Mouse (Mus musculus): ENCODE results near the gene Zfp180. TPM values are rescaled to one million over a fixed set of nuclear protein-coding genes. Genes with fewer than 3 reads are reported as not detected.

Gene Zfp180
- polyA plus RNA-seq, 1 experiment = 27.0 TPM

GRCm38 (mm10) chr7:24104403-24104802 lies 22.7 kb downstream of the Zfp180 start:
- Histone ChIP-seq H3K4me1 (replicated peaks; ENCODE audit: control insufficient read depth, insufficient read depth, low read length) (no peaks in the 10 kb centered on the region), H3K27ac (ENCODE audit: control insufficient read depth, insufficient read depth, low read length) (no peak overlapping the region), H3K4me3 (ENCODE audit: control insufficient read depth, insufficient read depth, low read length) (no peak overlapping the region), H3K27me3 (ENCODE audit: control insufficient read depth, insufficient read depth, low read length) (no peaks in the 10 kb centered on the region), H3K36me3 (ENCODE audit: control insufficient read depth, insufficient read depth, low read length) (peaks cover 72% of the 10 kb centered on the region)
- WGBS = 97% methylated on average over 9 of the region's 9 CpGs
- DNase-seq = no peak
- TF ChIP-seq CTCF (IDR thresholded peaks at IDR 0.05; ENCODE audit: borderline replicate concordance, control insufficient read depth, extremely low read depth, insufficient read depth, low read length, poor library complexity) (no peak), POLR2A (IDR thresholded peaks at IDR 0.05; ENCODE audit: control insufficient read depth, extremely low read depth, insufficient read depth, low read length, poor library complexity) (no peak)

GRCm38 (mm10) chr7:24105144-24105703 lies 23.5 kb downstream of the Zfp180 start:
- peaks cover 66% of the 10 kb centered on the region for H3K36me3 ChIP-seq (ENCODE audit: control insufficient read depth, insufficient read depth, low read length)
- H3K27ac ChIP-seq (ENCODE audit: control insufficient read depth, insufficient read depth, low read length) = no peak overlapping the region
- no peaks in the 10 kb centered on the region for H3K4me1 ChIP-seq (replicated peaks; ENCODE audit: control insufficient read depth, insufficient read depth, low read length)
- H3K27me3 ChIP-seq (ENCODE audit: control insufficient read depth, insufficient read depth, low read length) = no peaks in the 10 kb centered on the region
- no peak for TF ChIP-seq POLR2A (IDR thresholded peaks at IDR 0.05; ENCODE audit: control insufficient read depth, extremely low read depth, insufficient read depth, low read length, poor library complexity)
- TF ChIP-seq CTCF (IDR thresholded peaks at IDR 0.05; ENCODE audit: borderline replicate concordance, control insufficient read depth, extremely low read depth, insufficient read depth, low read length, poor library complexity) = no peak
- WGBS = 97% methylated on average over 18 of the region's 18 CpGs
- H3K4me3 ChIP-seq (ENCODE audit: control insufficient read depth, insufficient read depth, low read length) = no peak overlapping the region
- DNase-seq = no peak

- H3K27ac ChIP-seq (ENCODE audit: control insufficient read depth, insufficient read depth, low read length) = no peak overlapping the region
- peaks cover 12% of the 10 kb centered on the region for H3K36me3 ChIP-seq (ENCODE audit: control insufficient read depth, insufficient read depth, low read length)
- TF ChIP-seq POLR2A (IDR thresholded peaks at IDR 0.05; ENCODE audit: control insufficient read depth, extremely low read depth, insufficient read depth, low read length, poor library complexity) = no peak
- no peak for TF ChIP-seq CTCF (IDR thresholded peaks at IDR 0.05; ENCODE audit: borderline replicate concordance, control insufficient read depth, extremely low read depth, insufficient read depth, low read length, poor library complexity)
- no peak overlapping the region for H3K4me3 ChIP-seq (ENCODE audit: control insufficient read depth, insufficient read depth, low read length)
- H3K27me3 ChIP-seq (ENCODE audit: control insufficient read depth, insufficient read depth, low read length) = no peaks in the 10 kb centered on the region
- DNase-seq = no peak
- H3K4me1 ChIP-seq (replicated peaks; ENCODE audit: control insufficient read depth, insufficient read depth, low read length) = peaks cover 8% of the 10 kb centered on the region; the same call in 1 of the 2 replicates
- 97% methylated on average over 7 of the region's 7 CpGs for WGBS
These were observed 29.1 kb downstream of the Zfp180 start for GRCm38 (mm10) chr7:24110839-24111238.

DNA sequence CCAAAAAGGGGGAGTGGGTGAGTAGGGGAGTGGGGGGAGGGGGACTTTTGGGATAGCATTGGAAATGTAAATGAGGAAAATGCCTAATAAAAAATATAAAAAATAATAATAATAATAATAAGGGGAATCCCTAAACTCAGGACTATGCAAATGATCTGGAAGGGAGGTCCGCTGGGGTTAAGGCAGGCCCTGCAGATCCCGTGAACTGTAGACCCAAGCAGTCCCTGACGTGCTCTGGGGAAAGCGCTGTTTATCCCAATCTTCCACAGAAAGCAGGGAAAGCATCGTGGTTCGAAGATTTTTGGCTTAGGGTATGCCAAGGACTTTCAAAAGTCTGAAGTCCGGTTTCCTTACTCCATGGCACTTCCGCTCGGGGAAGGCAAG lies 30.0 kb downstream of the Zfp180 start:
- whole genome bisulfite sequencing = 64% methylated on average over 9 of the region's 9 CpGs
- TF ChIP-seq CTCF (IDR thresholded peaks at IDR 0.05; ENCODE audit: borderline replicate concordance, control insufficient read depth, extremely low read depth, insufficient read depth, low read length, poor library complexity) (no peak), POLR2A (IDR thresholded peaks at IDR 0.05; ENCODE audit: control insufficient read depth, extremely low read depth, insufficient read depth, low read length, poor library complexity) (no peak)
- Histone ChIP-seq H3K36me3 (ENCODE audit: control insufficient read depth, insufficient read depth, low read length) (peaks cover 7% of the 10 kb centered on the region), H3K4me1 (replicated peaks; ENCODE audit: control insufficient read depth, insufficient read depth, low read length) (peaks cover 8% of the 10 kb centered on the region; the same call in 1 of the 2 replicates), H3K27ac (ENCODE audit: control insufficient read depth, insufficient read depth, low read length) (peak overlapping the region; percentile 43; the same call in 1 of the 2 replicates), H3K27me3 (ENCODE audit: control insufficient read depth, insufficient read depth, low read length) (no peaks in the 10 kb centered on the region), H3K4me3 (ENCODE audit: control insufficient read depth, insufficient read depth, low read length) (peak overlapping the region; percentile 28)
- DNase-seq = no peak

DNA sequence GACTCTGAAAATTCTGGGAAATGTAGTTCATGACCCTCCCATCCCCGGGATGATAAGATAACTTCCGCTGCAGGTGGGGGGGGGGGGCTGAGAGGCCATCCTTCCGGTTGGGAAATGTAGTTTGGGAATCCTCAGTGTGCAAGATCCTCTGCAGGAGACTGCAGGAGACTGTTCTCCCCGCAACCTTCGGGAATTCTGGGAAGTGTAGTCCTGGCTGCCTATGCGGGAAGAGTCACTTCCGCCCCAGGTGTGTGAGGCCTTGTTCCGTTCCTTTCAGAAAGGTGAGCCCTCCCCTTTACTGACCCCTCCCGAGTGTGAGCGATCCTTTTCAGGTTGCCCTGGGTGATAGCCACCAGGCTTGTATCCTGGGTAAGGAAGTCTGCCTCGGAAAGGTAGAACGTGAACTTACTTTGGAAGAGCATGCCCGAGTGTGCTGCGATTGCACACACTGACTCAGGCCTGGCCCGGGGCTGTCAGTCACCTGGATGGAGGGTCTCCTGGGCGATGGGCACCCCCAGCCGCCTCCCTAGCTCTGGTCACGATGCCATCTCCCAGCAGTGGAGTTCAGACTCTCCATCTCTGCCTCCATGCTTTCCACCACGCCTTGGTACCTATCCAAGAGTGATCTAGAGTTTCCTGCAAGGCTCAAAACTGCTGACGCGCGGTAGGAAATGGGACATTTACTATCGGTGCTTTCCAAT lies 30.6 kb downstream of the Zfp180 start, which contains the start of gene Zfp112:
TSS of gene Zfp112 (plus strand) at position 159 of the 701 bp plus-strand sequence.
- no peaks in the 10 kb centered on the region for H3K27me3 ChIP-seq (ENCODE audit: control insufficient read depth, insufficient read depth, low read length)

DNA sequence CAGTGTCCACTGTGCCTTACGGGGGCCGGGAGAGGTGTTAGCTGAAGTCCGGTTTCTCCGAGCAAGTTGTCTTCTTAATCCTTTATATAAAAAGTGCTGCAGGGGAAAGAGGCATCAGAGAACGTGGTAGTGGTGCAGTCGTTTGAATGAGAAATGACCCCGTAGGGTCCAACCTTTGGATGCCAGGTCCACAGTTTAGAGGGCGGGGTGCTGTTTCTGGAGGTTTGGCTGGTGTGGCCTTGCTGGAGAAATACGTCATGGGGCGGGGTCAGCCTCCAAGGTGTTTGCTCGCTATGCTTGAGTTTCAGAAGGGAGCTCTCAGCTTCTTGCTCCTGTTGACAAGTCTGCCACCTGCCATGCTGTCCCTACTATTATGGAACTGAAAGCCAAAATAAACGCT lies 31.3 kb downstream of the Zfp180 start:
- Histone ChIP-seq H3K27me3 (ENCODE audit: control insufficient read depth, insufficient read depth, low read length) (no peaks in the 10 kb centered on the region), H3K27ac (ENCODE audit: control insufficient read depth, insufficient read depth, low read length) (no peak overlapping the region), H3K36me3 (ENCODE audit: control insufficient read depth, insufficient read depth, low read length) (no peaks in the 10 kb centered on the region), H3K4me1 (replicated peaks; ENCODE audit: control insufficient read depth, insufficient read depth, low read length) (peaks cover 8% of the 10 kb centered on the region; the same call in 1 of the 2 replicates), H3K4me3 (ENCODE audit: control insufficient read depth, insufficient read depth, low read length) (peak overlapping the region; percentile 40)
- 42% methylated on average over 12 of the region's 12 CpGs for WGBS
- TF ChIP-seq CTCF (IDR thresholded peaks at IDR 0.05; ENCODE audit: borderline replicate concordance, control insufficient read depth, extremely low read depth, insufficient read depth, low read length, poor library complexity) = no peak
- TF ChIP-seq POLR2A (IDR thresholded peaks at IDR 0.05; ENCODE audit: control insufficient read depth, extremely low read depth, insufficient read depth, low read length, poor library complexity) = no peak
- no peak for DNase-seq

More for the DNA sequence above, 30.6 kb downstream of the Zfp180 start, which contains the start of gene Zfp112:
- 21% methylated on average over 23 of the region's 23 CpGs for WGBS
- Histone ChIP-seq H3K4me1 (replicated peaks; ENCODE audit: control insufficient read depth, insufficient read depth, low read length) (peaks cover 8% of the 10 kb centered on the region; the same call in 1 of the 2 replicates), H3K27ac (ENCODE audit: control insufficient read depth, insufficient read depth, low read length) (peak within 1 kb of the TSS; percentile 43; the same call in 1 of the 2 replicates), H3K36me3 (ENCODE audit: control insufficient read depth, insufficient read depth, low read length) (peaks cover 1% of the 10 kb centered on the region; the same call in 1 of the 2 replicates), H3K4me3 (ENCODE audit: control insufficient read depth, insufficient read depth, low read length) (peak within 1 kb of the TSS; percentile 40)
- TF ChIP-seq POLR2A (IDR thresholded peaks at IDR 0.05; ENCODE audit: control insufficient read depth, extremely low read depth, insufficient read depth, low read length, poor library complexity) (no peak), CTCF (IDR thresholded peaks at IDR 0.05; ENCODE audit: borderline replicate concordance, control insufficient read depth, extremely low read depth, insufficient read depth, low read length, poor library complexity) (no peak)
- no peak for DNase-seq

Measured in thymus, adult 2 months (tissue).